Mouse (Mus musculus) ES-E14 (cell line): ENCODE results near the gene Bhlhe41. TPM values are rescaled to one million over a fixed set of nuclear protein-coding genes. Genes with fewer than 3 reads are reported as not detected.

Source experiments
- DNase-seq: peaks from one replicate; pipeline ENCODE4 v3.0.0-alpha.2; 2013; ENCODE audit warnings: low read depth, low spot score
- H3K27ac ChIP-seq: 2 replicates; pipeline ENCODE4 v1.5.1; 2012; ENCODE audit warnings: low read depth, mild to moderate bottlenecking, low read length, moderate library complexity, mixed read lengths; ENCODE audit not compliant: poor library complexity, insufficient read depth, severe bottlenecking
- H3K36me3 ChIP-seq: 2 replicates; pipeline ENCODE4 v1.6.1; 2012; ENCODE audit warnings: mild to moderate bottlenecking, low read length, moderate library complexity, mixed read lengths; ENCODE audit not compliant: control insufficient read depth, poor library complexity, insufficient read depth, severe bottlenecking
- H3K4me1 ChIP-seq, 2 experiments: fragments of 150-350 bp in 1 of 2; sonication (generic) in 1 of 2; 2 replicates each; pipeline ENCODE4 v1.6.1; 2012; ENCODE audit warnings: low read length in 2 of 2, mild to moderate bottlenecking in 1 of 2, mixed read lengths in 1 of 2; ENCODE audit not compliant: control insufficient read depth in 2 of 2, insufficient read depth in 2 of 2, poor library complexity in 1 of 2
- H3K4me3 ChIP-seq, 2 experiments: fragments of 150-350 bp in 1 of 2; sonication (generic) in 1 of 2; 2 replicates each; pipeline ENCODE4 v1.5.1; 2012; ENCODE audit warnings: low read length in 2 of 2, low read depth in 1 of 2, mild to moderate bottlenecking in 1 of 2, mixed read lengths in 1 of 2; ENCODE audit not compliant: insufficient read depth in 1 of 2, poor library complexity in 1 of 2, severe bottlenecking in 1 of 2
- H3K9ac ChIP-seq: 2 replicates; pipeline ENCODE4 v1.6.1; 2012; ENCODE audit warnings: low read depth, mild to moderate bottlenecking, low read length, mixed read lengths; ENCODE audit not compliant: poor library complexity, insufficient read depth, severe bottlenecking
- H3K9me3 ChIP-seq: fragments of 150-350 bp; sonication (generic); 2 replicates; pipeline ENCODE4 v1.6.1; 2012; ENCODE audit warnings: low read depth, mild to moderate bottlenecking, low read length; ENCODE audit not compliant: control insufficient read depth, insufficient read depth
- CHD2 ChIP-seq: IDR thresholded peaks from 2 replicates; pipeline ENCODE4 v1.6.1; 2014; ENCODE audit warnings: mild to moderate bottlenecking, low read depth, low read length, inconsistent platforms
- HCFC1 ChIP-seq: IDR thresholded peaks from 2 replicates; pipeline ENCODE4 v1.6.1; 2012; ENCODE audit warnings: low read length, inconsistent platforms, borderline replicate concordance; ENCODE audit not compliant: insufficient read depth
- MAFK ChIP-seq: IDR thresholded peaks from 2 replicates; pipeline ENCODE4 v1.6.1; 2014; ENCODE audit warnings: mild to moderate bottlenecking, low read depth, low read length, inconsistent platforms; ENCODE audit not compliant: insufficient read depth
- ZC3H11A ChIP-seq: IDR thresholded peaks from 2 replicates; pipeline ENCODE4 v1.6.1; 2012; ENCODE audit warnings: low read depth, mild to moderate bottlenecking, inconsistent platforms, low read length, borderline replicate concordance
- ZNF384 ChIP-seq: IDR thresholded peaks from 2 replicates; pipeline ENCODE4 v1.6.1; 2012; ENCODE audit warnings: low read depth, low read length, inconsistent platforms
- in situ Hi-C, 2 experiments: fragments of 600-800 bp; cut with MboI; formaldehyde crosslinking; loops; one replicate each; pipeline ENCODE4 v1.15.1; 2025; ENCODE audit warnings: low sequenced_read_pairs in 2 of 2, inconsistent platforms in 1 of 2; ENCODE audit not compliant: unreplicated experiment in 2 of 2
- total RNA-seq: library from RNA; depleted of rRNA; stranded (reverse); fragments of 300-350 nt; gene quantifications from 2 replicates; pipeline ENCODE4 v1.2.3, GENCODE M21; 2012

The Bhlhe41 gene
- total RNA-seq, 1 experiment, result 0.54 TPM

GRCm38 (mm10) chr6:145852708-145853107, 12.7 kb downstream of the Bhlhe41 start:
- no peaks in the 10 kb centered on the region for H3K9me3 ChIP-seq
- H3K36me3 ChIP-seq, result no peaks in the 10 kb centered on the region
- DNase-seq, result no peak
- H3K4me3 ChIP-seq, result no peak overlapping the region
- no peak overlapping the region for H3K27ac ChIP-seq
- in situ Hi-C loops, result no loop called here
- peaks cover 3 to 9% of the 10 kb centered on the region in 2 experiments; a peak in 2 of 4 replicates for H3K4me1 ChIP-seq
- H3K9ac ChIP-seq, result no peak overlapping the region
- TF ChIP-seq ZC3H11A (no peak), MAFK (no peak), HCFC1 (no peak), CHD2 (no peak), ZNF384 (no peak)

- no peak for TF ChIP-seq HCFC1
- TF ChIP-seq ZC3H11A, result no peak
- TF ChIP-seq ZNF384, result no peak
- TF ChIP-seq MAFK, result no peak
- TF ChIP-seq CHD2, result no peak
- no peaks in the 10 kb centered on the region for H3K36me3 ChIP-seq
- in situ Hi-C loops, result no loop called here
- no peak overlapping the region for H3K4me3 ChIP-seq
- no peaks in the 10 kb centered on the region for H3K9me3 ChIP-seq
- no peak overlapping the region for H3K9ac ChIP-seq
- no peak for DNase-seq
- peaks cover 3 to 8% of the 10 kb centered on the region in 2 experiments; a peak in 2 of 4 replicates for H3K4me1 ChIP-seq
- no peak overlapping the region for H3K27ac ChIP-seq
These were observed 13.4 kb downstream of the Bhlhe41 start for GRCm38 (mm10) chr6:145851956-145852355.

GRCm38 (mm10) chr6:145850789-145851188, 14.6 kb downstream of the Bhlhe41 start:
- Histone ChIP-seq H3K9me3 (no peaks in the 10 kb centered on the region), H3K9ac (no peak overlapping the region), H3K27ac (no peak overlapping the region), H3K4me3 (no peak overlapping the region), H3K36me3 (no peaks in the 10 kb centered on the region), H3K4me1 (peaks cover 3 to 4% of the 10 kb centered on the region in 2 experiments; a peak in 2 of 4 replicates)
- DNase-seq, result no peak
- in situ Hi-C loops, result no loop called here
- TF ChIP-seq ZNF384 (no peak), CHD2 (no peak), MAFK (no peak)

GRCm38 (mm10) chr6:145847661-145848060, 17.7 kb downstream of the Bhlhe41 start:
- in situ Hi-C loops, result loop anchor here in 1 of 2 experiments (25.0 kb wide), 1 partner anchor 440 kb away; no protein-coding TSS in a partner anchor
- DNase-seq, result no peak
- H3K4me1 ChIP-seq, result no peaks in the 10 kb centered on the region

GRCm38 (mm10) chr6:145846948-145847347, 18.4 kb downstream of the Bhlhe41 start:
- no peak for TF ChIP-seq CHD2
- TF ChIP-seq ZC3H11A, result no peak
- TF ChIP-seq MAFK, result no peak
- no peak for TF ChIP-seq HCFC1
- TF ChIP-seq ZNF384, result no peak
- H3K4me1 ChIP-seq, result no peaks in the 10 kb centered on the region
- no peaks in the 10 kb centered on the region for H3K36me3 ChIP-seq
- H3K4me3 ChIP-seq, result no peak overlapping the region
- H3K9ac ChIP-seq, result no peak overlapping the region
- no peaks in the 10 kb centered on the region for H3K9me3 ChIP-seq
- in situ Hi-C loops, result loop anchor here in 1 of 2 experiments (25.0 kb wide), 1 partner anchor 440 kb away; no protein-coding TSS in a partner anchor
- no peak for DNase-seq
- no peak overlapping the region for H3K27ac ChIP-seq

More at GRCm38 (mm10) chr6:145847661-145848060, 17.7 kb downstream of the Bhlhe41 start:
- H3K4me3 ChIP-seq, result no peak overlapping the region
- no peak for TF ChIP-seq ZC3H11A
- TF ChIP-seq ZNF384, result no peak
- no peak for TF ChIP-seq MAFK
- no peak for TF ChIP-seq CHD2
- no peak for TF ChIP-seq HCFC1
- H3K9ac ChIP-seq, result no peak overlapping the region
- no peak overlapping the region for H3K27ac ChIP-seq
- H3K36me3 ChIP-seq, result no peaks in the 10 kb centered on the region
- H3K9me3 ChIP-seq, result no peaks in the 10 kb centered on the region
